Mouse (Mus musculus) cerebellum, postnatal 10 days (tissue): ENCODE measurements around the gene Pcyt1a.
A peak's percentile ranks its signal among the peaks of the same experiment; 100 is the strongest.
"Not testable (repeated sequence)": the region's sequence is repeated elsewhere in the genome, so short reads cannot be mapped to it uniquely, and the experiment has no call there.

Experiments
- DNase-seq, 2 experiments: peaks; one replicate each; pipeline ENCODE4 v3.0.0; 2021; ENCODE audit warnings: mixed read lengths in 2 of 2

The Pcyt1a gene

DNA sequence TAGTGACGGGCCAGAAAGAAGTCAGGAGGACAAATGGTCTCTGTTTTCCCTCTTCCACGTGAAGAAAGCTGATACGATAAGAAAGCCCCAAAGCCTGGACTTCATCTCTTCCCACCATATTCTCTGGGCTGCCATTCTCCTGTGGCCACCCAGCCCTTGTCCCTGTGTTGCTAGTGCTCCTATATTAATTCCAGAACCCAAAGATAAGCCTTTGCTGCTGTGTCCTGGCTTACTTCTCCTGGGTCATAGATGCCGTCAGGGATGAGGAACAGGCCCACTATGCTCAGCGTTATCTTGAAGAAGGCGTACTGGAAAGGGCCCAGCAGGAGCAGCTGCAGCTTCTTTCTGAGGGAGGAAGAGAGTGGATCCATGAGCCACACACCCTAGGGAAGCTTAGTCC lies 46.6 kb downstream of the Pcyt1a start:
- no peak for DNase-seq

DNA sequence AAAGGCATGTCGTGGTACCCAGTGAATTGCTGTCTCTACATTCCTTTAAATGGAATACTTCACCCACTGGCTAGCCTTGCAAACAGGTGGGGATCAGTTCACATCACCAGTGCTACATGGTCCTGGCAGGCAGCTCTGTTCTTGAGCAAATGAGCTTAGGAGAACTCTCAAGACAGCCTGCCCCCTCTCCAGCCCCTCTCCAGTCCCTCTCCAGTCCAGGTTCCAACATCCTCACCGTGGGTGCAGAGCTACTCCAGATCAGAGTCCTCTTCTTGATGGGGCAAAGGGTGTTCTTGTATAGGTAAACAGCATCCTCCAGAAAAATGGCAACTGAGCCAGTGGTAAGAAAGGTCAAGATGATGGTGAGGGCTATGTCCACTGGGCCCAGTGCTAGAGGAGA lies 48.7 kb downstream of the Pcyt1a start:
- DNase-seq: no peak

DNA sequence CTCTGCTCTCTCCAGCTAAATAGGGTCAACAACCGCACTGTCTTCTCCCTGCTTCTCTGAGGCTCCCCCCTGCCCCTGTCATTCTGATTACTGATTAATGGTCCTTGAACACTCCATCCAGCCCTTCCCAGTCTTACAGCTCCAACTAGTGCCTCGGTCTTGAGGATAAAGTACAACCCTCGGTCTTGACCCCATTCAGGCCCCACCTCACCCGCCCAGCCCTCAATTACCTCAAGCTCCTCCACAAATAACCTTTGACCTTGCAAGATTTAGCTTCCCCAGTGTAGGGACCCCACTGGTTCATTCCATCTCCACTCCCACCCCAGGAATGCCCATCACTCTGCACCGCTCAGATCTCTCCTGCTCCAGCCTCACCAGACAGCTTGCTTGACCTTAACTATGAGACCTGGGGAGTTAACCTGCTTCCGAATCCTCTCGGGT lies 53.7 kb downstream of the Pcyt1a start:
- DNase-seq: no peak

DNA sequence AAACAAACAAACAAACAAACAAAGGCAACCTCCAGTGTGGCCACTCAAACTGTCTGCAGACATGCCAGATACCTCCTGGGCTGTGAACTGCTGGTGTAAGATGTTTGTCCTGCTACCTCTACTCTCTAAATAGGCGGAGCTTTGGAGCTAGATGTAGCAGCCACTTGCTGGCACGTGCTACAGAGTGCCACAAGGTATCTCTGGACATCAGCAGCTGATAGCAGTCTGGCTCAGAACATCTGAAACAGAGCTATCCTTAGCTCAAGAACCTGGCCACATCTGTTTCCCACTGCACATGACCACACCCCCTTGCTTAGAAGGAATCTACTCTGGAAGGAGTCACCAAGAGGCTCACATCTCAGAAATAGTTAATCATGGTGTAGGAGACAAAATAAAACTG lies 54.5 kb downstream of the Pcyt1a start:
- DNase-seq: no peak

DNA sequence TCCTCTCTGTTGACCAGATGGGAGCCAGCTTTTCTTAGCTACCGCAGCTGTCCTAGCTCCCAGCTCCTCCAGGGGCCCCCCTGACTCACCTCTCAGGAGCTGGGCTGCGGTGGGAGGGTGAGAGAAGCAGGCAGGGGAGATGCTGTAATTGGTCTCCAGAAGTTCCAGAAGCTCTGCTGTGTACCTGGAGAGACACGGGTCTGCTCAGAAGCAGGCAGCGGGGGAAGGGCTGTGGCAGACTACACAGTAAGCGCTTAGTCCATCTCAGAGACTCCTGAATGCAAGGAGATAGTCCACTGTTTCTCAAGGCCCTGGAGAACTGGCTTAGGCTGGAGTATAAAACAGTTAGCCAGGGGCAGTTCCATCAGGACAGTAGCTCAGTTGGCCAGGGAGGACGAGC lies 55.3 kb downstream of the Pcyt1a start:
- no peak for DNase-seq

DNA sequence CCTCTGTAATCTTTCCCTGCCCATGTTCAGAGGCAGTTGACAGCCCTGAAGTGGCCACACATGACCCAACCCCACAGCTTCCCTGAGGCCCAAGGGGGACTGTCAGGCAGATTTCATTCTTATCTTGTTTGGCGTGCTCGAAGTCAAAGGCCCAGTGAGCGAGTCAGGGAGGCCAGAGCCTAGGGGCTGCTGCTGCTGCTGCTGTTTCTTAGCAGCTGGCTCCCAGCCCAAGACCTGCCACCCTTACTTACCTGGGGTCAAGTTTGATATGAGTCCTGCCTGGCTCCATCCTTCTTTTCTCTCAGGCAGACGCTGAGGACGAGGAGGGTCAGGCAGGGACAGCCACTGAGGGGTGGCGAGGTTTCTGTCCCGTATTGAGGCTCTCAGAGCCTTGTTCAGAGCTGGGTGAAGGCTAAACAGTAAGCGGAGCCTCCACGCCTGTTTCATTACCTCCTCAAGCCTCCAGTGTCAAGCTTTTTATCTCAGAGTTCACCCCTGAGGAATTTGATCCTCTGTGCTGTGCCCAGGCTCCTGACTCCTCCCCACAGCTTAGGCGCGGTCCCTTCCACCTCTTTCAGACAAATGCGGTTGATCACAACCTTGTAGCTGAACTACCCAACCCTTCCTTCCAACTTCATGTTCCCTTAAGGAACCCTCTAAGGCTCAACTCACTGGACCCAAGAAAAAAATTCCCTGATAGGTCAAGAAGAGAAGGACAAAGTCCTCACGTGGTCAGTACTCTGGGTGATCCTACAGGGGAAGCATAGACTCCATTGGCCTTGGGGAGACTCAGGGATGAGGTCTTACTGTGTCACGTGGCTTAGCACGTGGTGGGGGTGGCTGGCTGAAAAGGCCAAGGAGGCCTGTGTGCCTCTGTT lies 56.8 kb downstream of the Pcyt1a start, which contains the start of gene Slc51a:
Slc51a (minus strand) TSS at position 646 of the 878 bp plus-strand sequence.
- no peak for DNase-seq

DNA sequence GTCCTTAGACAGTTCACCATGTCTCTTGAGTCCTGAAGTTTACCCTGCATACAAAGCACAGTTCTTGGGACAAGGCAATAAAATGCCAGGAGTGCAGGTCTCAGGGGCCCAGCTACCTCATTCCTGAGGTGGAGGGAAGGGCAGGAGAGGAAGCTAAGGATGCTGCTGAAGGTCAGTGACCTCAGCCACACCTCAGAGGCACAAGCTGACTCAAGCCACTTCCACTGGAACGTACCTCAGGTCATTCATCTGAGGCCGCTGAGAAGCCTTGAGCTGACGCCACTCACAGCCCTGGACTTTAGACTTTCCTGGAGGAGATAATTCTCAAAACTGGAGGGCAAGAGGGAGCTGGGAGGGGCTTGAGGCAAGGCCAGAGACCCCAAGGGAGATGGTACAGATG lies 58.2 kb downstream of the Pcyt1a start:
- DNase-seq: no peak

DNA sequence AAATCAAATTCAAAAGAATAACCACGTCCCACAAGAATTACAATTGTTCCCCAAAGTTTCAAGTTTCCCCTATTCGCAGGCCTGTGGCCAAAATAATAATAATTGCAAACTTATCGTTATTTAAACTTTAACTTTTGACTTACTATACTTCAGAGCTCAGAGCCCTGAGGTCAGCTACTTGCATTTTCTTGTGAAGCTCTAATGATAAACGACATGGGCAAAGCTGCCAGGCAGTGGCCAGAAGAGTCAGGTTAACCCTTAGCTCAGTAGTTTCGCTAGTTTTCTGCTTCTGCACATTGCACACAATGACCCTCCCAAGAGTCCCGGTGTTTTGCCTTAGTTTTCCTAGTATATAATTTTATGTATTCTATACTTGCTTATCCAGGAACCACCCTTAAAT lies 63.6 kb downstream of the Pcyt1a start:
- not testable (repeated sequence) for DNase-seq

DNA sequence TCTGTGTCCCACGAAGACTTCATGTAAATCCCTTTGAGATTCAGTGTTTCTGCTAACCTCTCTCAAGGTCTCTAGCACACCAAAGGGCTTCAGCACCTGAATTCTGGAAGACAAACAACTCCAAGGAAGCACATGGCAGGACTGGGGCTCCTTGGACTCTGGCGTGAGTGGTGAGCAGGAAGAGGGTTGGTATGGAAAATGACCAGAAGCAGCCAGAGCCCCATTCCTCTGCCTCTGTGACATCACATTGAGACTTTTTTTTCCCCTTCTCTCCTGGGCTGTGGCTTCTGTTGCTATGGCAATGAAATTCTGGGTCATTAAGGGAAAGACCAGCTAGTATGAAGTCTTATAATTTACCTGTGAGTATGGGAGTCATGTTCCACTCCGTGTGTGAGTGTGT lies 65.2 kb downstream of the Pcyt1a start, which contains the start of gene Zdhhc19:
Zdhhc19 (plus strand) TSS at position 301 of the 400 bp plus-strand sequence.
- DNase-seq: no peak

DNA sequence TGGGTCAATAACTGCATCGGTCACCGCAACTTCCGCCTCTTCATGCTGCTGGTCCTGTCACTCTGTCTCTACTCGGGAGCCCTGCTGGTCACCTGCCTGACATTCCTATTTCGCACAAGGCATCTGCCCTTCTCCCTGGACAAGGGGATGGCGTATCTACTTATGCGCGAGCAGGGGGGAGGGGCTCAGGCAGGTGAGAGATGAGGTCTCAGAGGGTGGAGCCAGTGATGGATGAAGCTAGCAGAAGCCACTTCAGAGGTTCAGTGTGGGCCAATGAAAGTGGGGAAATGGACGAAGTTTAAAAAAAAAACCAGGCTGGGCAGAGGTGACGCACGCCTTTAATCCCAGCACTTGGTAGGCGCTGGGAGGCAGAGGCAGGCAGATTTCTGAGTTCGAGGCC lies 68.3 kb downstream of the Pcyt1a start:
- no peak for DNase-seq

DNA sequence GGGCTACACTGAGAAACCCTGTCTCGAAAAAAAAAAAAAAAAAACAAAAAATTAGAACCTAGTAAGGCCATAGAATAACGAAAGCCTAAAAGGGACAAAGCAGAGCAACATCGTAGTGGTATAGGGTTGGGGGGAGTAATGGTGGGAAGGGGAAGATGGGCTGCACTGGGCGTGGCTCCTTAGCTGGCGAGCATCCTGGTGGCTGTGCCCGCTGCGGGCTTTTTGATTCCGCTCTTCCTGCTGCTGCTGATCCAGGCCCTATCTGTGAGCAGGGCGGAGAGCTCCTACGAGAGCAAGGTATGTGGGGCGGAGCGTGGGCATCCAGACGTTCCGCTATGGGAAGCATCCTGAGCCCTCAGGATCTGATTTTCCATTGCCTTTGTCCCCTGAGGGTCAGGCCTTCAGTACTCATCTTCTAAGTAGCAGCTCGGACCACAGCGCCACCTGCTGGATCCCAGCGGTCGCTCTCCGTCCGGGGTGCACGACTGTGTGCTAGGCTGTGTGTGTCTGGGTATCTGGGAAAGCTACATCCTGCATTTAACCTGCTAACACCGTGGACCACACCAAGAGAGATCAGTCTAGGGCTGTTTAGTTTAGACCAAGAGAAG lies 68.8 kb downstream of the Pcyt1a start:
- peak; percentile 95 to 96 for DNase-seq

DNA sequence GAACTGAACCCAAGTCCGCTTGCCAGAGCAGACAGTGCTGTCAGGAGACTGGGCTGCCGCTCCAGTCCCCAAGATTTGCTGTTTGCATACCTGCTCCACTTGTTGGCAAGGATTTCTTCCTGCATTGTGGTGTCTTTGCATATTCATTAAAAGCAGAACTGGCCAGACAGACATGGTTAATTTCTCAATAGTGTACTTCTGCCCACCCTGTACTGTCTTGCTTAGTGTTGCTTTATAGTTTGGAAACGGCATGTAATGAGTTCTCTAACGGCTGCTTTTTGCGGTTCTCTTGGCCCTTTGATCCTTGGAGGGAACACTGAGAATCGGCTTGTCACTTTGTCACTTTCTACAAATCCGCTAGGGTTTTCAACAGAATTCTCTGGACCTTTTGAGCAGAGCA lies 70.7 kb downstream of the Pcyt1a start:
- no peak for DNase-seq

DNA sequence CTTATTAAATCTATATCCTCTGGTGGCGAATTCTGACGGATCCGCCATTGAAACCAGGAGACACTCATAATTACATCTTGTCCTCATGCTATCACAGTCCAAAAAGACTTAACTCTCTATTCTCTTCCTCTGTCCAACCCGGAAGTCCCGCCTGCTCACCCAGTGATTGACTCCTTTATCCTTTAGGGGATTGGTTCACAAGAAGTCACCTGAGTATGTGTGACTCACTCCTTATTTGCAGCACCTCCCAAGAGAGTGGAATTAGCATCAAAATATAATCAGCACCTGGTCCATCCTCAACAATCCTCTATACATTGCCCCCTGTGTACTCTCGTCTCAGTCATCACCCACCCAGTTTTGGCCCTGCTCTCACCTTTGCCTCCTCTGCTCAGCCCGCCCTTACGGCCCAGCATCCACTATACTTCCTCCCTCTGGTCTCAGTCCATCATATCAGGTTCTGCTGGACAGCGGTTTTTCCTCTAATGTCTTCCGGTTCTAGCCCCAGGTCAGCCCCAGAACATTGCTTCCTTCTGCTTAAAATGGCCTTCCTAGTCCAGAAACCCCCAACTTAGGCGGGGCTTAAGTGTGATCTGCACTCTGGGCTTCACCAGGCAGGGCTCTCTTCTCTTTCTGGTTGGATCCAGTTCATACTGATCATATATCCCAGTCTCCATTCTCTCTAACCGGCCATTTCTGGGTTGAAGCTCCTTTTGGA lies 72.1 kb downstream of the Pcyt1a start:
- DNase-seq: no peak

DNA sequence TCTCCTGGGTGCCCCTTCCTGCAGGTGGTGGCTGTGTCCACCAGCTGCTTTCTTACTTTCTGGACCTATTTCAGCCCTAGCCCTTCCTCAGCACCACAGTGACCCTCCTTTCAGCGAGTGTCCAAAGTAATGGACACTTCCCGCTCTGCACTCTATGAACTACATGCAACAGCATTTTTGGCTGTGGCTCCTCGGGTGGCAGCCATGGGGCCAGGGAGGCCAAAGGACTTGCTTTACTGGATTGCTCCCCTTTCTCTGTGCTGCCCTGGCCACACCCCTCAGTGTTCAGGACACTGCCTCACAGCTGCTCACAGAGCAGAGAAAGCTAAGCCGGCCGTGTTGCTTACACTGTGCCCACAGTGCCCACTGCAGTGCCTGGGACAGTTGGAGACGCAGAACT lies 72.9 kb downstream of the Pcyt1a start:
- DNase-seq: no peak

DNA sequence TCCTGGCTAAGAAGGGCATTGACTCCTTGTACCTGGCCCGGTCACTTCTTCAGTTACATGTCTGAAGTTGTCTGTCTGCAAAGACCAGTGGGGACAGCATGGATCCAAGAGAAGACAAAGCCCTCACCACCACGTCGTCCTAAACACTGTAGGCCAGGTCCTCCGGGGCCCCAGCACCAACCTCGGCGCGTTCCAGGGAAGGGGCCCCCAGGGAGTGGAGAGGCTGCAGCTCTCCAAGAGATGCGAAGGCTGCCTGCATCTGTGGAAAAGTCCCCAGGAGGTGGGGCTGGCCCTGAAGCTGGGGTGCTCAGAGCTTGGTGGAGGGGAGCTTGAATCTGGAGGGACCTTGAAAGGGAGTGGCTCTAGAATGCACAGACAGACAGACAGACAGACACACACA lies 75.6 kb downstream of the Pcyt1a start:
- DNase-seq: no peak

DNA sequence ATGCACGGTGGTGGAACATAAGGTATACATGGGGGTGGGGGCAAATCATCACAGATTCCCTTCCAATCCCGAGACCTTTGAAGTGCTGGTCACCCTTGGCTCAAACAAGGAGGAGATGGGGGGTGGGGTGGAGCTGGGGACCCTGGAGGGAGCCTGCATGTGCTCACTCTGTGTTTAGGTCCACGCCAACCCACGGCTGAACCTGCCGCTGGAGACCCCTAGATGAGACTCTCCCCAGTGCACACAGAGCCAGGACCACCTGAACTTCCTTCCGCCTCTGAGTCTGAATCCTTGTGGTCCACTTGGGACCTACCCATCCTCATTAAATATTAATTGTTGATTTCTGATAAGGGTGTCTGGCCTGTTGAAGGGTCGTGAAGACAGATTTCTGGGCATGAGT lies 76.1 kb downstream of the Pcyt1a start:
- no peak for DNase-seq

DNA sequence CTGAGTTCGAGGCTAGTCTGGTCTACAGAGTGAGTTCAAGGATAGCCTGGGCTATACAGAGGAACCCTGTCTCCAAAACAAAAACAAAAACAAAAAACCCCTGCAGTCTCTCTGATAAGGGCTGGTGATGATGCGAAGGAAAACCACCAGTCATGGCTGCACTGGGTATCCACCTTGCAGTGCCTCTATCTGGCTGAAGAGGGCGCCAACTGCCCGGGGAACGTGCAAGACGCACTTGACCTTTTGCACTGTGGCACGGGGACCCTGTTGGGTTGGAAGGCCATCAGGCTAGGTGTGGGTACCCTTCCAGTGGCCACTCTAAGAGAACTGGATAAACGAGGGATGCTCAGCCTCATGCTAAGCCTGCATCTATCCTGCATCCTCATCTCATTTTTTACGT lies 76.7 kb downstream of the Pcyt1a start:
- DNase-seq: peak; percentile 85 to 88

DNA sequence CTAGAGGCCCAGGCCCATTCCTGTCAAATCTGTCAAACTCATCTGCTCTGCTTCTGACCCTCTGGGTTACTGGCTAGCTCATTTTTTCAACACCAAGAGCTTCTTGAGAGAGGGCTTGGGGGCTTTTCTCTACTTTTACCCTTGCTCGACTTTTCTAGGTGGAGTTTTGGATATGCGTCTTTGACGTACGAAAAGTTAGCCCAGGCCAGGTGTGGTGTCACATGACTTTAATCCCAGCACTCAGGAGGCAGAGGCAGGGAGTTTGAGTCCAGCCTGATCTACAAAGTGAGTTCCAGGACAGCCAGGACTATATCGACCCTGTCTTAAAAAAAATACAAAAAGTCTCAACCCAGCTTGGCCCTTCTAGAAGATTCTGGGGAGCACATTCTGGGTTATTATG lies 77.3 kb downstream of the Pcyt1a start:
- no peak for DNase-seq

DNA sequence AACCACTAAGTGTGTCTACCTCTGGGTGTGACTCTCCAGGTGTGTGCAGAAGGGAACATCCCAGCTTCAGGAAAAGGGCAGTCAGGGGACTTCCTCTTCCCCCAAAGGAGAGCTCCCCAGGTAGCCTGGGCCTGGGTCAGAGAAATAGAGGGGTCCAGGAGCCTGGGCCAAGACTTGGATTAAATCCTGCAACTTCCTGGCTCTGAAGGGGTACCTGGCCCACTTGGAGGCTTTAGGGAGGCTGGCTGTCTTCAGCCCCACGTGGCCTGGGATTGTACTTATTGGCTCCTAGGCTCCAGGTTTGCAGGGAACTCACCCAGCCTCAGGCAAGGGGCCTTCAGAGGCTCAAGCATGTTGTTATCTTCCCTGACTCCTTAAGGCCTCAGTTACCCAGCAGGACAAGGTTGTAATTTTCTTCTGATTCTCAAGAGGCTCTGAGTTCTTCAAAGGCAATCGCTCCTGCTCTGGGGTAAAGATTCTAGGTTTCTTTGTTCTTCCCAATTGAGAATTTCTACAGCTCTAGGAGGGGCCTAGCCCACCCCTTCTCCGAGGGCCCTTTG lies 77.9 kb downstream of the Pcyt1a start:
- DNase-seq: no peak

DNA sequence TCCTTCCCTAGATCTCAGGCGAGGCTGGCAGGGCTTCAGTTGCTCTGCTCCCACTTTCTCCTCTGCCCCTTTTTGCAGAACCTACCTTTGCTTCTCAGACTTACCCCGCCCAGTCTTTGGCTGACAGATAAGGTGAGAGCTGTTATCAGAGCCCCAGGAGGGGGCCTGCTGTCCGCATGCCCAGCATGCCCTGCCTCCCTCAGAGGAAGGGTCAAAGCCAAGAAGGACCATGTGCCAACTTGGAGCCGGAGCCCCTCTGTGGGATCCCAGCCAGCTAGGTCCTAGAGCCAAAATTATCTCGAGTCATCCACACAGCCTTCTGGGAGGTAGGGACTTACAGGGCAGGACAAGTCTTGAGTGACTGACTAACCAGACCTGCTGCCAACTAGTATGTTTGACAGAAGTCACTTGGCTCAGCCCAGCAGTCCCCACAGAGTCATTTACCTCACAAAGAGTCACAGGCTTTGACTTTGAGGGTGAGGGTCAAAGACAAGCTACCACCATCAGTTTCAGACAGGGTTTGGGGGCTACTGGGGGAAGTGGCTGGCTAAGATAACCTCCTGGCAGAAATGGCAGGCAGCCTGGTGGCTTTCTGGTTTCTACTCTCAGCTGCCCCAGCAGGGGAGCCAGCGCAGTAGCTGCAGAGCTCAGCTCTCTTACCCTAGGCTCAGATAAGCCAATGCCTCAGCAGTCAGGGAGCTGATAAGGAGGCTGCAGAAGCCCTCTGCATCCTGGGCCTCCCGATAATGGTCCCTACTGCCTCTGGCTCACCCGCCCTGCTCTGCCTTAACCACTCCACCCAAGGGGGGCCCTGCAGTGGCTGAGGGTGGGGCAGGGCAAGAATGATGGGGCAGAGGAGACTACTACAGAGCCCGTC lies 78.6 kb downstream of the Pcyt1a start:
- peak; percentile 89 to 94 for DNase-seq

DNA sequence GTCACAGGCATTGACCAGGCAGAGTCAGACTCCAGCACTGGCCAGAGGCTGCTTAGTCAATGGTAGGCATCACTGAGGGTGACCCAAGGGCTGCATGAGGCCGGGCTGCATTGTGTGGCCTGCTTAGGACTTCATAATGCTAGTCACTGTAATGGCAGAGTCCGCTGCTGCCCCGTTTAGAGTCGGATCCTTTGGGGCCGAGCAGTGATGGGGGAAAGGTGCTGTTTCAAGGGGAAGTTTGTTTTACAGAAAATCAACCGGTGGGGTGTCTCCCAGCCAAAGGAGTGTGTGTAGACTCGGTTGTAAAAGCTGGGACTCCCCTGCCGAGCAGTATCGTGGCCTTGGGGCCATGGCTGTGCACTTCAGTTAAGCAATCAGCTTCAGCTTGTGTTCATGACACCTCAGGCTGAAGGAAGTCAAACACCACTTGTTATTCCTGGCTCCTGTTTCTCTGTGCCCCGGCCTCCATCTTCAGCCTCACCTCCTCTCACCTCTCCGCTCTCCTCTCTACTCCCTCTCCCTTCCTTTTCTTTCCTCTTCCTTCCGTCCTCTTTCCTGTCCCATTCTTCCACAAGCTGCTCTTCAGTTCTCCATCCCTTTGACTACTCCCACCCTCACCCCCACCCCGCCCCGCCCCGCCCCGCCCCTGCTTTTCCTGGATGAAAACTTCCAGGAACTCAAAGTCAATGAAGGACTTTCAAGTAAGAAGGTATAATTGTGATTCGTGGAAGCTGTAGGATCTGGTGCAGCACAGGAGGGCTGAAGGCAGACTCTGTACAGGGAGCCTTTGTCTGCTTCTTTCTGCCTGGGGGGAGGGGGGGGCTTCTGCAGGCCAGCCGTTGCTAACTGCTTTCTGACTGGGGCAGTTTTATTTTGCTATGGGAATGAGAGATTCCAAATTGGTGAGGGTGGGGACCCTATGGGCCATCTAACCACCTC lies 79.9 kb downstream of the Pcyt1a start:
- no peak for DNase-seq
